Comparison of ENCODE assay signal across 7 mouse cellular contexts in the genomic region with DNA sequence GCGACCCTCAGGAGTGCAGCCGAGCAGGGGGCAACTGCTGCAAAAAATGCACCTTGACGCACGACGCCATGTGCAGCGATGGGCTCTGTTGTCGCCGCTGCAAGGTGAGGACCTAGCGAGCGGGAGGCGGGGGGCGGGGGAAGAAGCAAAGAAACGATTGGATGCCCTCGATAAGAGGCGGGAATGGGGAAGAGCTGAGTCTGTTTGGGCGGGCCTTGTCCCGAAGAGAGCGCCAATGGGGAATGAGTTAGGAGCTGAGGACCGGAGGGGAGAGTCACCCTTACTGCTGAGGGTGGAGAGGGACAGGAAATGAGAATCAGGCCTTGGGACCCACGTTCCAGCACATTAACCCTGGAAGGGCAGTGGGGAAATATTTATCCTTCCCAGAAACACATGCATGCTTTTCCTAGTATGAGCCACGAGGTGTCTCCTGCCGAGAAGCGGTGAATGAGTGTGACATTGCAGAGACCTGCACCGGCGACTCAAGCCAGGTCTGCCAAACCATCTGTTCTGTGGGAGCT. TPM values are rescaled to one million over a fixed set of nuclear protein-coding genes. Genes with fewer than 3 reads are reported as not detected.
DNase-seq lines count a peak whose midpoint lies in the region; ATAC-seq lines count a peak whose summit lies in the region.

No protein-coding gene starts in this region.

- peak; percentile 83 for ATAC-seq in hindbrain, embryonic 14.5 days (ENCODE audit: low FRiP score)
- ATAC-seq in megakaryocyte, adult 5-6 weeks (ENCODE audit: poor library complexity, severe bottlenecking): peak; percentile 66

- peaks cover 23% of the 10 kb centered on the region for H3K36me3 ChIP-seq in hindbrain, embryonic 14.5 days (replicated peaks; ENCODE audit: control insufficient read depth, insufficient read depth)

- H3K27ac ChIP-seq in hindbrain, embryonic 14.5 days: peak overlapping the region; percentile 95

- H3K9me3 ChIP-seq in hindbrain, embryonic 14.5 days (ENCODE audit: control insufficient read depth, low read length): no peaks in the 10 kb centered on the region

- H3K27me3 ChIP-seq in hindbrain, embryonic 14.5 days (ENCODE audit: control insufficient read depth, insufficient read depth, low read length): no peaks in the 10 kb centered on the region

- peaks cover 37% of the 10 kb centered on the region for H3K4me1 ChIP-seq in hindbrain, embryonic 14.5 days (replicated peaks; ENCODE audit: control insufficient read depth, insufficient read depth, low read length)

- peak overlapping the region; percentile 61 for H3K4me3 ChIP-seq in hindbrain, embryonic 14.5 days (replicated peaks; ENCODE audit: low read length)

- DNase-seq in adrenal gland, adult 8-10 months: peak; percentile 80
- peak; percentile 89 to 93 for DNase-seq in cerebellum, postnatal 25 days
- DNase-seq in gastrocnemius, adult 18-20 months (ENCODE audit: low spot score): peak; percentile 81
- peak; percentile 82 for DNase-seq in hindbrain, embryonic 14.5 days (ENCODE audit: low spot score)
- peak; percentile 48 to 70 for DNase-seq in left cerebral cortex, adult 9 months (ENCODE audit: low spot score in 2 of 2)
- peak; percentile 74 for DNase-seq in right cerebral cortex, postnatal 25 days

- peak overlapping the region; percentile 91 for H3K4me2 ChIP-seq in hindbrain, embryonic 14.5 days (replicated peaks)

- under 1% methylated on average over 25 of the region's 25 CpGs for whole genome bisulfite sequencing in hindbrain, embryonic 14.5 days

- peak overlapping the region; percentile 82 for H3K9ac ChIP-seq in hindbrain, embryonic 14.5 days

RNA-seq across cellular contexts. Expression of gene Adam11, which starts 13.4 kb away (rescaled TPM):
- total RNA-seq in adrenal gland, adult 8-10 months (2022): 10 to 100 TPM in 2 of 4 experiments, 1 to 10 TPM in 2; 2.0 to 13.0 (median 8.0) TPM
- total RNA-seq in gastrocnemius, adult 18-20 months (2021): under 1 TPM; 0.31 to 0.41 TPM
- polyA plus RNA-seq in hindbrain, embryonic 14.5 days (2014; fragmentation: Nextera tagmentation; extraction: Ambion mirVana): 19.2 and 24.1 TPM in 2 replicates
- total RNA-seq in megakaryocyte, adult 5-6 weeks (2015): 0.54 and 0.62 TPM in 2 replicates
- 0.81 TPM in 1 of 2 replicates, not detected in the other for total RNA-seq in megakaryocyte, adult 5-6 weeks (2017)

RNA-seq across cellular contexts. Expression of gene Gjc1, which starts 44.8 kb away (rescaled TPM):
- 10 to 100 TPM; 12.9 to 22.5 (median 17.7) TPM for total RNA-seq in adrenal gland, adult 8-10 months (2022)
- 1 to 10 TPM; 3.7 to 4.6 TPM for total RNA-seq in gastrocnemius, adult 18-20 months (2021)
- polyA plus RNA-seq in hindbrain, embryonic 14.5 days (2014; fragmentation: Nextera tagmentation; extraction: Ambion mirVana): 31.2 and 34.3 TPM in 2 replicates
- 0.11 TPM in 2 replicates for total RNA-seq in megakaryocyte, adult 5-6 weeks (2015)
- 0.40 and 0.89 TPM in 2 replicates for total RNA-seq in megakaryocyte, adult 5-6 weeks (2017)

Comparison
In these comparisons a context has a peak if more than half of its experiments do, and no peak if none do; other contexts are left out.
1. Peak in every context shown above with its lines: DNase-seq, ATAC-seq, H3K4me3 ChIP-seq and H3K27ac ChIP-seq.